Mouse (Mus musculus) neural tube, embryonic 15.5 days (tissue): ENCODE measurements around the gene Dtl. TPM values are rescaled to one million over a fixed set of nuclear protein-coding genes. Genes with fewer than 3 reads are reported as not detected.

ENCODE experiments used
- ATAC-seq: fragments of 200-750 bp; cut with Nextera tagmentation; 2 replicates; pipeline ENCODE4 v1.8.0; 2017; ENCODE audit warnings: mild to moderate bottlenecking, moderate TSS enrichment, moderate library complexity; ENCODE audit not compliant: low FRiP score
- H3K27ac ChIP-seq: fragments of 300-500 bp; sonication (generic); replicated peaks from 2 replicates; pipeline ENCODE4 v1.5.1; 2015; ENCODE audit warnings: mild to moderate bottlenecking, inconsistent platforms
- H3K27me3 ChIP-seq: fragments of 300-500 bp; sonication (generic); replicated peaks from 2 replicates; pipeline ENCODE4 v1.6.1; 2015; ENCODE audit warnings: inconsistent platforms
- H3K36me3 ChIP-seq: fragments of 300-500 bp; sonication (generic); 2 replicates; pipeline ENCODE4 v1.6.1; 2015; ENCODE audit warnings: inconsistent platforms
- H3K4me1 ChIP-seq: fragments of 300-500 bp; sonication (generic); 2 replicates; pipeline ENCODE4 v1.6.1; 2015; ENCODE audit warnings: inconsistent platforms
- H3K4me2 ChIP-seq: fragments of 300-500 bp; sonication (generic); 2 replicates; pipeline ENCODE4 v1.6.1; 2015; ENCODE audit warnings: inconsistent platforms, mild to moderate bottlenecking, moderate library complexity
- H3K4me3 ChIP-seq: fragments of 300-500 bp; sonication (generic); replicated peaks from 2 replicates; pipeline ENCODE4 v1.5.1; 2015; ENCODE audit warnings: mild to moderate bottlenecking, inconsistent platforms
- H3K9ac ChIP-seq: fragments of 300-500 bp; sonication (generic); replicated peaks from 2 replicates; pipeline ENCODE4 v1.6.1; 2015; ENCODE audit warnings: mild to moderate bottlenecking, inconsistent platforms
- H3K9me3 ChIP-seq: fragments of 300-500 bp; sonication (generic); replicated peaks from 2 replicates; pipeline ENCODE4 v1.6.1; 2016; ENCODE audit warnings: inconsistent platforms
- whole genome bisulfite sequencing: fragments of 180-500 bp; shearing (Covaris S2); methylation state at CpG from one replicate; pipeline ENCODE4 v1.1.7; 2015; ENCODE audit warnings: mixed read lengths; 5-methylcytosine and 5-hydroxymethylcytosine counted together
- polyA plus RNA-seq: library from polyadenylated mRNA; unstranded; fragments of >200 nt; fragmentation: Nextera tagmentation; extraction: Ambion mirVana; gene quantifications from 2 replicates; pipeline ENCODE4 v1.2.1, GENCODE M21; 2015

Dtl gene
- polyA plus RNA-seq, 1 experiment from 2014 or later = 5.4 TPM

DNA sequence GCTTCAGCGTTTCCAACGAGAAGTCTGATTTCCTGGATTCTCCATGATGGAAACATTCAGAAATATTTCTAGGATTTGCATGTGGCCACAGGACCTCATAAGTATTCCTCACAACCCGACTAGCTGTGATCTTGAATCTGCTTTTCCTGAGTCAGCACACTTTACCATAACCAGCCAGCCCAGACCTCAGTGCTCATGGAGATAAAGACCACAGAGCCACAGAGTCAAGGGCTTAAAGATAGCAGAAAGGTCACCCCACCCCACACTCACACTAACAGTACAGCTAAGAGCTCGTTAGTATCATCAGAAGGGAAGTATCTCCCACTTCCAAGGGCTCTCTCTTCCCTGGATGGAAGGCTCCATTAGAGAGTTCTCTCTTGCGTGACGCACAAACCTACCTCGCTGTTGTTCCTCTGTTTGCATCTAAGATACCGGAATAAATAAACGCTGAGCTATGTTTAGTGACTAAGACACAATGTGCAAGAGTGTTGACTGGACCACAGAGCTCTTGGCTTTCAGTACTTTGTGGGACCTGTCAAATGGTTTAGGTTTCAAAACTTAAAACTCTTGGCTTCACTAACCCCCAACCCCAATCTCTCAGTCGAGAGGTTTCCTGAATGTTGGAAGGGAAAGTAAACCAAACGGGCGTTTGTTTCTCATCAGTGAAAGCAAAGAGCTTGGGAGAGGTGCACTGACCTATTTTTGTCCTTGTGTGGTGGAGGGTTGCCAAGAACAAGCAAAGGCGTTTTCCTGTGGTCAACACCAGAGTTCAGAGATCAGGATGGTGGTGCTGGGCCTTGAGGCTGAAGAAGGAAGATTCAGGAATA, 81.7 kb downstream of the Dtl start:
- H3K36me3 ChIP-seq = no peaks in the 10 kb centered on the region
- no peaks in the 10 kb centered on the region for H3K27me3 ChIP-seq
- no peaks in the 10 kb centered on the region for H3K9me3 ChIP-seq
- peaks cover 7% of the 10 kb centered on the region for H3K4me1 ChIP-seq
- H3K27ac ChIP-seq = no peak overlapping the region
- WGBS = 86% methylated on average over 13 of the region's 13 CpGs
- H3K9ac ChIP-seq = no peak overlapping the region
- H3K4me2 ChIP-seq = no peak overlapping the region
- no peak overlapping the region for H3K4me3 ChIP-seq
- no peak for ATAC-seq

DNA sequence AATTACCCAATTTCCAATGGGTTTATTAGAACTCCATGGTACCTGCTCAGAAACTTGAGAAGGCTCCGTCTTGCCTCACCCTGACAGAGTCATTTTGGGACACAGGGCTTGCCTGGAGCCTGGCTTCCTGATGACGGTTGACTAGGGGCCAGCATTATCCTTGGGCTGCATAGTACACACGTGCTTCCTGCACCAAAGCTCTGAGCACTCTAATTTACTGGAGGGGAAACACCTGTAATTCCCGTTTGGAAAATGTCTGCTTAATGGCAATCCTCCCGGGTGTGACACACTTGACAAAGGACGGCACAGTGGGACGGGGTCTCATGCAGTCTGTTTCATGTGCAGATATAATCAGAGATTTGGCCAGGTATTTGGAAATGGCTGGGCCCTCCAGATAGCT, 84.9 kb downstream of the Dtl start:
- Histone ChIP-seq H3K9me3 (no peaks in the 10 kb centered on the region), H3K4me2 (no peak overlapping the region), H3K4me1 (peaks cover 7% of the 10 kb centered on the region), H3K27me3 (no peaks in the 10 kb centered on the region), H3K27ac (no peak overlapping the region), H3K9ac (no peak overlapping the region), H3K36me3 (no peaks in the 10 kb centered on the region), H3K4me3 (no peak overlapping the region)
- WGBS = 68% methylated on average over 7 of the region's 7 CpGs
- no peak for ATAC-seq

Other genes with a start within 250 kb of the Dtl start
- gene Tmem206, start 249.6 kb downstream of the Dtl start, polyA plus RNA-seq = 29.8 and 30.6 TPM in 2 replicates
- 8.7 and 11.9 TPM in 2 replicates for gene Ppp2r5a, start 172.3 kb downstream of the Dtl start, polyA plus RNA-seq
- gene Ints7, start 92 bp upstream of the Dtl start, polyA plus RNA-seq = 32.2 and 35.8 TPM in 2 replicates
- gene Lpgat1, start 142.3 kb upstream of the Dtl start, polyA plus RNA-seq = 31.2 and 37.3 TPM in 2 replicates
- 3.6 and 11.2 TPM in 2 replicates for gene Nek2, start 245.9 kb upstream of the Dtl start, polyA plus RNA-seq